Mouse (Mus musculus) megakaryocyte, embryonic 14.5 days (primary cell): ENCODE results near the gene Mum1.

Experiments
- FLI1 ChIP-seq: IDR thresholded peaks from 2 replicates; pipeline ENCODE4 v1.6.1; 2012; ENCODE audit warnings: low read length, inconsistent platforms, mixed read lengths
- GATA1 ChIP-seq: IDR thresholded peaks from 3 replicates; pipeline ENCODE4 v1.6.1; 2012; ENCODE audit warnings: mixed read lengths, low read length, inconsistent platforms, borderline replicate concordance

DNA sequence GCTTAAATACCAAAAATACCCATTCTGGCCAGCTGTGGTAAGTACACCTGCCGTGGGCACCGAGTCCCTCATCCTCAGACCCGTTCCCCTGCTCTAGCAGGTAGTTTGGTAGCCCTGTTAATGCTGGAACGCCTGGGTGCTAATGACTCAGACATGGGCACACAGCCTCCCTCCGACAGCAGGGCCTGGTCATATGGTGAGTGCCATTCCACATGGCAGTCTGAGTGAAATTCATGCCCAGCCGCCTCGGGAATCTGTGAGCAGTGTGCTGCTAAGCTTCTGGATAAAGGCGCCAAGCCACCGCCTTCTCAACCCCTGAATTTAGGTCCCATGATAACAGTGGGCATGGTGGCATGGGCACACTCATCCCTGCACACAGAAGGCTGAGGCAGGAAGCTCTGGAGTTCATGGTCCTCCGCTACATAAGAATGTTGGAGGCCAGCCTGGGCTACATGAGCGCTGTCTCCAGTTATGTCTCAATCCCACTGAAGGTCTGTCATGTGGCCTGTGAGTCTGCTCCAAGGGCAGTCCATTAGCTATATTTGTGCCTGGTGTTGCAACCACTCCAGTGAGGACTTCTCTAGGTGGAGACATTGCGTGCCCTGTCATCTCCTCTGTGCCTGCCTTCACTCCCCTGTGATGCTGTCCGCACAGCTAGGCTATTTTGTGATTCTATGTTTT is 10.1 kb downstream of the Mum1 start:
- TF ChIP-seq GATA1 (no peak), FLI1 (no peak)
